In the genomic region with DNA sequence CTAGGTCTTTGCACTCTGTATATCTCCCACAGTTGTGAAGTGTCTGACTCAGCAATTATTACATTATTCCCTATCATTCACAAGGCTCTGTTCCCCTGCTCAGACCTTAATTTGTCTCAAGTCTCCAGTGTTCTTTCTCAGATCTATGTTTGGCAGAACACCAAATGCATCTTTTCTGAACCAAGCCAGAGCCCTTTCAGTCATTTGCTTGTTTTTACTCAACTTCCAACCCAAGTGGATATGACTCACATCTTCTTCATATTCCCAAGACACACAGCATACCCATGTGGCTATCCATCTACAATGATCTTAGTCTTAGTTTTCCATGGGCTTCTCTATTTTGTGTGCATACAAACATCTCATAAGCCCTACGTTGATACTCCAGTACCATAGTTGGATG, we compare ENCODE assay signal across 24 mouse cellular contexts. TPM values are rescaled to one million over a fixed set of nuclear protein-coding genes. Genes with fewer than 3 reads are reported as not detected.
DNase-seq lines count a peak whose midpoint lies in the region; ATAC-seq and TF ChIP-seq lines count a peak whose summit lies in the region.
"Had no signal": no experiment of that assay in that cellular context is flagged by ENCODE, and none has a peak within 500 bp of the region (broad histone marks: within the 10 kb centered on the region; RNA-seq: fewer than 3 reads in every experiment).

No protein-coding gene starts in this region.

- no peaks in the 10 kb centered on the region for H3K4me1 ChIP-seq in CH12.LX (ENCODE audit: control insufficient read depth in 1 of 2, insufficient read depth in 2 of 2)

- no peaks in the 10 kb centered on the region for H3K9me3 ChIP-seq in CH12.LX (replicated peaks; ENCODE audit: low read length)
- H3K9me3 ChIP-seq: G1E had no signal

- no peaks in the 10 kb centered on the region for H3K79me2 ChIP-seq in CH12.LX (replicated peaks; ENCODE audit: control insufficient read depth, extremely low read depth, insufficient read depth, poor library complexity, severe bottlenecking)

- H3K27me3 ChIP-seq in CH12.LX (replicated peaks) = no peaks in the 10 kb centered on the region
- H3K27me3 ChIP-seq: Patski had no signal

- dilution Hi-C loops in CH12.LX (cut with MboI; ENCODE audit: extremely low pct_ligation_motif_present, extremely low pct_unique_long_range_greater_than_20kb, low sequenced_read_pairs) = no loop called here

- in situ Hi-C loops in CH12.LX (cut with MboI; ENCODE audit: low pct_ligation_motif_present, low pct_unique_long_range_greater_than_20kb, low sequenced_read_pairs) = no loop called here

- H3K36me3 ChIP-seq in CH12.LX (replicated peaks in 1 of 2; ENCODE audit: control insufficient read depth in 1 of 2, insufficient read depth in 1 of 2, low read length in 1 of 2) = no peaks in the 10 kb centered on the region
- H3K36me3 ChIP-seq: G1E had no signal

- no peak overlapping the region for H3K4me2 ChIP-seq in CH12.LX (ENCODE audit: insufficient read depth, low read depth, poor library complexity, severe bottlenecking)

- no peak overlapping the region for H3K4me3 ChIP-seq in CH12.LX (replicated peaks in 1 of 3; ENCODE audit: low read depth in 2 of 3, low read length in 2 of 3, poor library complexity in 1 of 3)

- H3K27ac ChIP-seq in CH12.LX (ENCODE audit: insufficient read depth, low read depth) = no peak overlapping the region

- TF ChIP-seq CTCF in CH12.LX (conservative IDR thresholded peaks at IDR 0.05 in 1 of 2, IDR thresholded peaks at IDR 0.05 in 1 of 2; ENCODE audit: low read depth in 2 of 2, low read length in 2 of 2) = no peak

- no peak overlapping the region for H3K9ac ChIP-seq in CH12.LX (ENCODE audit: insufficient read depth, low read depth)

- no peak for TF ChIP-seq POLR2A in CH12.LX (IDR thresholded peaks at IDR 0.05; ENCODE audit: low read depth, low read length)

- no peak for TF ChIP-seq EP300 in CH12.LX (IDR thresholded peaks at IDR 0.05; ENCODE audit: low read length)

- no peak for DNase-seq in frontal cortex, postnatal 14 days (ENCODE audit: low spot score in 2 of 2)
- DNase-seq in CH12.LX (ENCODE audit: extremely low read depth) = no peak
- DNase-seq in brain, adult 2 months (ENCODE audit: low read depth, low spot score) = peak; percentile 59
- no peak for DNase-seq in spleen, postnatal 4 days (ENCODE audit: low spot score in 2 of 2)
- DNase-seq in urinary bladder, adult 2 months (ENCODE audit: low spot score) = no peak
- DNase-seq: adrenal gland, adult 2 months; adrenal gland, adult 8-10 months; adrenal gland, postnatal 10 days; adrenal gland, postnatal 14 days; adrenal gland, postnatal 25 days; adrenal gland, postnatal 36 days; B cell, adult 2 months; cerebellum, adult 11 months; cerebellum, adult 11-12 months; cerebellum, adult 18-20 months; cerebellum, adult 2 months; cerebellum, adult 8-10 months had no signal

- TF ChIP-seq RAD21 in CH12.LX (IDR thresholded peaks at IDR 0.05; ENCODE audit: low read depth, low read length) = no peak

- peak; percentile 73 for ATAC-seq in frontal cortex, adult (ENCODE audit: low TSS enrichment)
- ATAC-seq: activated CD4-positive, CD25-positive, alpha-beta regulatory T cell, adult 4 months; CD4-positive, CD25-positive, alpha-beta regulatory T cell, adult 4 months; Patski had no signal

TF ChIP-seq in CH12.LX, 34 proteins besides CTCF, POLR2A, EP300 and RAD21:
- TF ChIP-seq JUN (IDR thresholded peaks at IDR 0.05; ENCODE audit: insufficient read depth, low read depth, low read length) (no peak), MAFK (IDR thresholded peaks at IDR 0.05; ENCODE audit: insufficient replicate concordance, low read length) (0 out of 2 replicates have a peak, but pooled peaks have one; percentile 54)

RNA-seq across cellular contexts. Expression of gene Lrrc3b, which starts 17.2 kb away (rescaled TPM):
- total RNA-seq in CH12.LX (2012; rRNA removed) (not detected in 2 replicates), CH12.LX (2014; rRNA removed) (not detected in 2 replicates)
- not detected in 2 replicates for polyA plus RNA-seq in CH12.LX (2012; ENCODE audit: insufficient read length, low read depth)
- 1.5 and 1.7 TPM in 2 replicates for polyA plus RNA-seq in urinary bladder, adult 2 months (2012; rRNA removed)
- total RNA-seq: G1E, MEL had no signal
- polyA plus RNA-seq: activated CD4-positive, CD25-positive, alpha-beta regulatory T cell, adult 4 months; C2C12; CD4-positive, CD25-positive, alpha-beta regulatory T cell, adult 4 months; G1E; Patski had no signal
